In the genomic region with DNA sequence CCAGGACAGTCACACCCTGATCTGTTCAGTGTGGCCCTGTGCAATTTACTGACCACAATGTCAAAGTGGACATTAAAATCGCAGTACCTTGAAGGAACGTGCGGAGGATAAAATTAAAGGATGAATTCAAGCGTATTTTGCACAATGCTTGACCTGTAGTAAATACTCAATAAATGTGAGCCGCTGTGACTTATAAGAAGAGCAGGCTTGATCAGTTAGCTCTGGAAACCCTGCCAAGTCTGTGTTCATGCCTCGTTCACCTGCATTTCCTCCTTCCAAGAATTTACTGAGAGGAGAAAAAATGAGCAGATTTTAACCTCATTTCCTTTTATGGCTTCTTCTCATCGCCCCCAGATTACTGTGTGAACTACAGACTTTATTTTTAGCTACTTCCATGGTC, we compare ENCODE assay signal across 16 mouse cellular contexts.
"Had no signal": no experiment of that assay in that cellular context is flagged by ENCODE, and none has a peak within 500 bp of the region (broad histone marks: within the 10 kb centered on the region; RNA-seq: fewer than 3 reads in every experiment).

No protein-coding gene starts in this region.

- H3K9me3 ChIP-seq: neural tube, embryonic 13.5 days; neural tube, embryonic 15.5 days; stomach, embryonic 15.5 days had no signal

- H3K36me3 ChIP-seq: neural tube, embryonic 13.5 days; neural tube, embryonic 15.5 days; stomach, embryonic 15.5 days had no signal

- H3K27ac ChIP-seq: neural tube, embryonic 13.5 days; neural tube, embryonic 15.5 days; stomach, embryonic 15.5 days; stomach, postnatal 0 days had no signal

- H3K4me2 ChIP-seq: neural tube, embryonic 13.5 days; neural tube, embryonic 15.5 days; stomach, embryonic 15.5 days had no signal

- H3K4me3 ChIP-seq: neural tube, embryonic 13.5 days; neural tube, embryonic 15.5 days; stomach, embryonic 15.5 days had no signal

- DNase-seq: retina, postnatal 1 day; right cerebral cortex, adult 18-20 months; right cerebral cortex, postnatal 14 days; right cerebral cortex, postnatal 25 days; right cerebral cortex, postnatal 4 days; spleen, adult 18-20 months; thymus, adult 18-20 months; thymus, adult 2 months; thymus, postnatal 14 days; thymus, postnatal 25 days; thymus, postnatal 36 days; thymus, postnatal 4 days had no signal

- H3K27me3 ChIP-seq: neural tube, embryonic 13.5 days; neural tube, embryonic 15.5 days; stomach, embryonic 15.5 days had no signal

- H3K9ac ChIP-seq: neural tube, embryonic 13.5 days; neural tube, embryonic 15.5 days; stomach, embryonic 15.5 days had no signal
